Mouse (Mus musculus) hindbrain, embryonic 14.5 days (tissue): ENCODE measurements around the gene Fpgs. TPM values are rescaled to one million over a fixed set of nuclear protein-coding genes. Genes with fewer than 3 reads are reported as not detected.

Experiments
- ATAC-seq: fragments of 200-750 bp; cut with Nextera tagmentation; 2 replicates; pipeline ENCODE4 v1.8.0; 2017; ENCODE audit warnings: moderate number of reproducible peaks, mild to moderate bottlenecking, moderate TSS enrichment, moderate library complexity; ENCODE audit not compliant: low FRiP score
- DNase-seq: peaks from one replicate; pipeline ENCODE4 v3.0.0-alpha.2; 2015; ENCODE audit warnings: low spot score
- H3K27ac ChIP-seq: fragments of 300-500 bp; sonication (generic); 2 replicates; pipeline ENCODE4 v1.5.1; 2014; ENCODE audit warnings: mild to moderate bottlenecking, moderate library complexity
- H3K27me3 ChIP-seq: fragments of 300-500 bp; sonication (generic); 2 replicates; pipeline ENCODE4 v1.6.1; 2014; ENCODE audit warnings: mild to moderate bottlenecking, low read length, mixed read lengths; ENCODE audit not compliant: control insufficient read depth, insufficient read depth
- H3K36me3 ChIP-seq: fragments of 300-500 bp; sonication (generic); replicated peaks from 2 replicates; pipeline ENCODE4 v1.6.1; 2014; ENCODE audit not compliant: control insufficient read depth, insufficient read depth
- H3K4me1 ChIP-seq: fragments of 300-500 bp; sonication (generic); replicated peaks from 2 replicates; pipeline ENCODE4 v1.6.1; 2014; ENCODE audit warnings: antibody characterized with exemption, low read length, mixed read lengths; ENCODE audit not compliant: control insufficient read depth, insufficient read depth
- H3K4me2 ChIP-seq: fragments of 300-500 bp; sonication (generic); replicated peaks from 2 replicates; pipeline ENCODE4 v1.6.1; 2014; ENCODE audit warnings: mild to moderate bottlenecking, moderate library complexity
- H3K4me3 ChIP-seq: fragments of 300-500 bp; sonication (generic); replicated peaks from 2 replicates; pipeline ENCODE4 v1.5.1; 2014; ENCODE audit warnings: mild to moderate bottlenecking, low read length
- H3K9ac ChIP-seq: fragments of 300-500 bp; sonication (generic); 2 replicates; pipeline ENCODE4 v1.6.1; 2014
- H3K9me3 ChIP-seq: fragments of 300-500 bp; sonication (generic); 2 replicates; pipeline ENCODE4 v1.6.1; 2016; ENCODE audit warnings: low read length; ENCODE audit not compliant: control insufficient read depth
- WGBS: fragments of 180-500 bp; shearing (Covaris S2); extraction: QIAGEN DNeasy Blood & Tissue Kit; methylation state at CpG from one replicate; pipeline ENCODE4 v1.1.7; 2014; 5-methylcytosine and 5-hydroxymethylcytosine counted together
- polyA plus RNA-seq: library from polyadenylated mRNA; unstranded; fragments of >200 nt; fragmentation: Nextera tagmentation; extraction: Ambion mirVana; gene quantifications from 2 replicates; pipeline ENCODE4 v1.2.1, GENCODE M21; 2014

The Fpgs gene
- polyA plus RNA-seq, 1 experiment from 2014 or later, result 14.8 TPM

- H3K9ac ChIP-seq, result no peak overlapping the region
- WGBS, result 83% methylated on average over 3 of the region's 3 CpGs
- H3K9me3 ChIP-seq, result no peaks in the 10 kb centered on the region
- H3K4me3 ChIP-seq, result no peak overlapping the region
- DNase-seq (no peak), ATAC-seq (no peak)
- no peaks in the 10 kb centered on the region for H3K27me3 ChIP-seq
- H3K27ac ChIP-seq, result no peak overlapping the region
- H3K4me1 ChIP-seq, result no peaks in the 10 kb centered on the region
- H3K36me3 ChIP-seq, result no peaks in the 10 kb centered on the region
- H3K4me2 ChIP-seq, result no peak overlapping the region
These were observed 48.6 kb downstream of the Fpgs start for GRCm38 (mm10) chr2:32655394-32655744.

DNA sequence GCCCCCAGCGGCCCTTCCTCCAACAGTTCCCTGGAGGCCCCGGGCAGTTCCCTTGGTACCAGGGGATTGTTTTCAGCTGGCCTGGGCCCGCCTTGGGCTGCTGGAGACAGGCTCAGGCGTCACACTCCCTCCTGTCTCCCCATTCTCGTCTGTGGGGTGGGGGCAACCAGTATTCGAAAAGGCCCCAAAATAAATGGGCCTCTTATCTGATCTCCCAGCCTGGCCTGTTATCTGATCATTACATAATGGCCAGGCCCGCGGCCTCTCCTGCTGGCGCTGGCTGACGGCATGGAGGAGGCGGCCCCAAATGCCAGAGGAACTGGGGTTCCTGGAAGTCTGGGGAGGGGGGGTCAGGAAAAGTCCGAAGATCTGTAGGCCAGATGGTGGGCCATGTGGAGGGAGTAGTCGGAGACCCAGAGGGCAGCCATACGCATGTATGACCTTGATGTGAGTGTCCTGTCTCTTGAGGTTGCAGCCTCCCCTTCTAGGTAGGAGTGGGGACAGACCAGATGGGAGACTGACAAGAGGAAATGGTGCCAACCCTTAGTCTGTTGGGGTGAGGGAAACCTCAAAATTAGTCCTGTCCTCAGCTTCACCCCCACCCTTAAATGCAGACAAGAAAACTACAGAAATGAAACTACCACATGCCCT lies 49.1 kb downstream of the Fpgs start:
- ATAC-seq (no peak), DNase-seq (no peak)
- Histone ChIP-seq H3K27me3 (no peaks in the 10 kb centered on the region), H3K9ac (no peak overlapping the region), H3K4me1 (no peaks in the 10 kb centered on the region), H3K27ac (peak overlapping the region; percentile 16; the same call in 1 of the 2 replicates), H3K4me3 (no peak overlapping the region), H3K9me3 (no peaks in the 10 kb centered on the region), H3K36me3 (no peaks in the 10 kb centered on the region), H3K4me2 (no peak overlapping the region)
- 76% methylated on average over 14 of the region's 14 CpGs for WGBS

- Histone ChIP-seq H3K9me3 (no peaks in the 10 kb centered on the region), H3K9ac (no peak overlapping the region), H3K27me3 (no peaks in the 10 kb centered on the region), H3K36me3 (no peaks in the 10 kb centered on the region), H3K4me3 (no peak overlapping the region), H3K4me1 (no peaks in the 10 kb centered on the region), H3K4me2 (no peak overlapping the region), H3K27ac (no peak overlapping the region)
- DNase-seq (no peak), ATAC-seq (no peak)
- WGBS, result 53% methylated on average over 7 of the region's 7 CpGs
These were observed 50.2 kb downstream of the Fpgs start for GRCm38 (mm10) chr2:32653764-32654163.

GRCm38 (mm10) chr2:32647366-32647765 lies 56.6 kb downstream of the Fpgs start:
- DNase-seq (no peak), ATAC-seq (no peak)
- WGBS, result 91% methylated on average over 7 of the region's 7 CpGs
- H3K27ac ChIP-seq, result no peak overlapping the region; the same call in 1 of the 2 replicates
- H3K4me2 ChIP-seq, result peak overlapping the region; percentile 25; the same call in 1 of the 2 replicates
- no peaks in the 10 kb centered on the region for H3K36me3 ChIP-seq
- no peaks in the 10 kb centered on the region for H3K27me3 ChIP-seq
- no peaks in the 10 kb centered on the region for H3K4me1 ChIP-seq
- peak overlapping the region; percentile 26 for H3K4me3 ChIP-seq
- H3K9me3 ChIP-seq, result no peaks in the 10 kb centered on the region
- no peak overlapping the region for H3K9ac ChIP-seq

DNA sequence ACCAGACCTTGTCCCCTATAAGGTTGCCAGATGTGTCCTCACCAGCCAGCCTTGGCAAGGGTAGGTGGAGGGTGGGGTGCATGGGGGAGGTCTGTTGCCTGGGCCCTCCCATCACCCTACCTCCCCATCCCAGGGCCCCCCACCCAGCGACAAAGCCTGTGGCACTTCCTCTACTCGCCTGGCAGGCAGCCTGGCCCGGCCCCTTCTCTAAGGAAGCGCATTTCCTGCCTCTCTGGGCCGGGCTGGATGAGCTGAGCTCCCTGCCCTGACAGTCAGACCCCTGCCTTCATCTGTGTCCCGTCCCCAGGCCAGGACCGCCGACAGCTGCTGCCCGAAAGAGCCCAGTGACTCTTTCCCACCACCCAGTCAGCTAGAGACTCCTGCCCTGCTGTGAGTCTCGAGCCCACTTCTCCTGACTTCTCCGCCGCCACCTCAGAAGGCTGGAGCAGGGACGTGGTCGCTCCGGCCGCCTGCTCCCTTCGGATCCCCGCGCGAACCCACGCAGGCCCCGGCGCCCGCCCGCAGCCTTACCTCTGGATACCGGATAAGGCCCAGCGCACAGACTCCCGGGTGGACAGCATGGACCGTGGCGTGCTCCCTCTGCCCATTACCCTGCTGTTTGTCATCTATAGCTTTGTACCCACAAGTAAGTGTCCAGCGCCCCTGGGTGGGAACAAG lies 57.4 kb downstream of the Fpgs start, which contains the start of gene Eng:
Eng (plus strand) TSS at position 217 of the 678 bp plus-strand sequence.
- DNase-seq (no peak), ATAC-seq (no peak)
- Histone ChIP-seq H3K36me3 (no peaks in the 10 kb centered on the region), H3K27me3 (no peaks in the 10 kb centered on the region), H3K27ac (peak within 1 kb of the TSS; percentile 43; the same call in 1 of the 2 replicates), H3K9ac (peak within 1 kb of the TSS; percentile 2; the same call in 1 of the 2 replicates), H3K4me1 (no peaks in the 10 kb centered on the region), H3K4me3 (peak within 1 kb of the TSS; percentile 26), H3K9me3 (no peaks in the 10 kb centered on the region), H3K4me2 (peak within 1 kb of the TSS; percentile 25; the same call in 1 of the 2 replicates)
- WGBS, result 58% methylated on average over 31 of the region's 31 CpGs

GRCm38 (mm10) chr2:32645647-32646046 lies 58.3 kb downstream of the Fpgs start:
- WGBS, result 60% methylated on average over 3 of the region's 3 CpGs
- Histone ChIP-seq H3K4me2 (no peak overlapping the region), H3K4me1 (no peaks in the 10 kb centered on the region), H3K36me3 (no peaks in the 10 kb centered on the region), H3K9ac (no peak overlapping the region), H3K4me3 (no peak overlapping the region), H3K27me3 (no peaks in the 10 kb centered on the region), H3K9me3 (no peaks in the 10 kb centered on the region), H3K27ac (no peak overlapping the region)
- no peak for DNase-seq
- no peak for ATAC-seq

DNA sequence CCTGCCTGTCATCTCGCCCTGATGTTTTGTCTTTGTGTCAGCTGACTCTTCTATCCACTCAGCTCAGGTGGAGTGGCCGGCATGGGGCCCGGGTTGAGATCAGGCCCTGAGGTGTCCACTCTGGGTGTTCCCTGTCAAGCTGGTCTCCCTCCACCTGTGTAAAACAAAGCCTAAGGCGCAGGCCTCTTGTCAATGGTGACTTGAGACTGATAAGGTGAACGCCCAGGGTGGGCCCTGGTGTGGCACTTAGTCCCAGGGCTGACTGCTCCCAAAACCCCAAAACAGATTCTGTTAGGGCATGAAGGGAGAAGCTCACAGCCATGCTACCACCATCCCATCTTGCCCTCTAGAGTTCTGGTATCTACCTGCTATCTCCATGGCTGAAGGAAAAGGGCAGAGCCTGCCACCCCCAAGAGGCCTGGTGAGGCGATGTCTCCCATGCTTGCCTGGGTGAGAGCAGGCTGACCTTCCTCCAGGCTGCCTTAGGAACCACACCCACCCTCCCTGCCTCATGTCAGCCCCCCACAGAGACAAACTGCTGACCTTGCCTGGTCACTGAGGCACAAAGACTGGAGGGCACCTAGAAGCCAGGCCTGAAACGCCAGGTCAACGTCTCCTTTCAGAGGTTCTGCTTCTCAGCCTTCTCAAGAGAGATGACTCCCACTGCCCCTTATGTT lies 59.0 kb downstream of the Fpgs start:
- ATAC-seq (no peak), DNase-seq (no peak)
- no peak overlapping the region for H3K4me3 ChIP-seq
- no peak overlapping the region for H3K4me2 ChIP-seq
- H3K27ac ChIP-seq, result no peak overlapping the region
- no peaks in the 10 kb centered on the region for H3K36me3 ChIP-seq
- 86% methylated on average over 8 of the region's 8 CpGs for WGBS
- no peaks in the 10 kb centered on the region for H3K9me3 ChIP-seq
- H3K4me1 ChIP-seq, result no peaks in the 10 kb centered on the region
- no peak overlapping the region for H3K9ac ChIP-seq
- H3K27me3 ChIP-seq, result no peaks in the 10 kb centered on the region

GRCm38 (mm10) chr2:32644083-32644482 lies 59.9 kb downstream of the Fpgs start:
- Histone ChIP-seq H3K27me3 (no peaks in the 10 kb centered on the region), H3K4me2 (no peak overlapping the region), H3K4me3 (no peak overlapping the region), H3K27ac (no peak overlapping the region), H3K9ac (no peak overlapping the region), H3K36me3 (no peaks in the 10 kb centered on the region), H3K9me3 (no peaks in the 10 kb centered on the region), H3K4me1 (no peaks in the 10 kb centered on the region)
- DNase-seq (no peak), ATAC-seq (no peak)
- WGBS, result 84% methylated on average over 9 of the region's 9 CpGs

DNA sequence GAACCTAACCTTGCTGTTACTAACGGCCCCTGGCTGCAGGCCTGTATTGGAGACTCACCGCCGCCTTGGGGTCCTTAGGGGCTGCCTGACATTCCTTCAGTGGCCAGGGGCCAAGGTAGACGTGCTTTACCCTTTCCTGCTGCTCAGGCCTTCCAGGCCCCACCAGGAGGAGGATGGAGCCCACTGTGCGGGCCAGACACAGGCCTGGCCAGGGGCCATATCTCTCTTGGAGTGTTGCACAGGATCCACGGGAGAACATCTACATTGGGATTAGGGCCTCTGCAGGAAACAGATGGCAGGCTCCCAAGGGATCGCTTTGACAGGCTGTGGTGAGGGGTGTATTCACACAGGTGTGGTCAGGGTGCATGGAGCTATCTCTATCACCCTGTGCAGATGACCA lies 61.1 kb downstream of the Fpgs start:
- H3K9ac ChIP-seq, result no peak overlapping the region
- DNase-seq (no peak), ATAC-seq (no peak)
- no peak overlapping the region for H3K4me2 ChIP-seq
- 68% methylated on average over 7 of the region's 7 CpGs for WGBS
- H3K9me3 ChIP-seq, result no peaks in the 10 kb centered on the region
- no peaks in the 10 kb centered on the region for H3K4me1 ChIP-seq
- H3K27ac ChIP-seq, result no peak overlapping the region
- H3K4me3 ChIP-seq, result no peak overlapping the region
- H3K36me3 ChIP-seq, result no peaks in the 10 kb centered on the region
- no peaks in the 10 kb centered on the region for H3K27me3 ChIP-seq
